Mouse (Mus musculus) kidney, adult 10 weeks (tissue): ENCODE data around the gene Ccdc150. TPM values are rescaled to one million over a fixed set of nuclear protein-coding genes. Genes with fewer than 3 reads are reported as not detected.

Experiments used
- polyA plus RNA-seq: library from polyadenylated mRNA; stranded (reverse); fragments of 350-450 nt; fragmentation: Illumina TruSeq; extraction: RNeasy Lipid Tissue Mini Kit (QIAGEN cat#74804); gene quantifications from one replicate; pipeline ENCODE4 v1.2.3, GENCODE M21; 2014; ENCODE audit warnings: low read depth, low replicate concordance

Gene Ccdc150
- not detected for polyA plus RNA-seq

DNA sequence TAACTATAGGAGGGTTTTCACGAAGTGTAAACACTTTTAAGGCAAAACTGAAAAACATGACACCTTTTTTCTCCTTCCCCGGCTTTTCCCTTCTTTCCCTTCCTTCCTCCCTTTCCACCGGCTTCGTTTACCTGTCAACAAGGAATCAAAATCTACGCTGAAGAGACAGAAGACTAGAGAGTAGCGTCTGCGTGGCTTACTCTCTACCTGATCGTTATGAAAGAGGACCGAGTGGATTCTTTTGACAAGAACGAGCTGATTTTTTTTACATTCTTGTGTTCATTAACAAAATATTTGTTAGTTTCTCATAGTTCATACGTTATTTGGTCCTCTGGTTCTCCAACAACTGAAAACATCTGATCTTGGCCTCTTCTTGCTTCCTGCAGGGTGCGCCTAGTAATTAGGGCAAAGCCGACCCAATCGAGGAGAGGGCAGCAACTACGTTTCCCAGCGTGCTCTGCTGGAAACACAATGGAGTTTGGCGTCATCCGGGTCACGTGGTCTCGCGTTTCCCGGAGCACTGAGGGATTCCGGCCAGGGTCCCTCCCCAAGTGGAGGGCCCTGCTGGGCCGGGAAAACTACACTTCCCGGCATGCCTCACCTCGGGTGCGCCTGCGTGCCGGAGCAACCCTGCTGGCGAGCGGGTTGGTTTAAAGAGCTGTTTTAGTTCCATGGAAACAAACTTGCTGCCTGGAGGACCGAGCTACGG, at the start of gene Ccdc150:
Ccdc150 (plus strand) TSS at position 526 of the 709 bp plus-strand sequence.

Other genes starting within 250 kb of the Ccdc150 start
- 10.1 TPM for gene Hecw2, start 55.5 kb upstream of the Ccdc150 start, polyA plus RNA-seq
- gene Gtf3c3, start 188.3 kb downstream of the Ccdc150 start, polyA plus RNA-seq: 34.2 TPM